ENCODE assay signal across 33 mouse cellular contexts in the genomic region with DNA sequence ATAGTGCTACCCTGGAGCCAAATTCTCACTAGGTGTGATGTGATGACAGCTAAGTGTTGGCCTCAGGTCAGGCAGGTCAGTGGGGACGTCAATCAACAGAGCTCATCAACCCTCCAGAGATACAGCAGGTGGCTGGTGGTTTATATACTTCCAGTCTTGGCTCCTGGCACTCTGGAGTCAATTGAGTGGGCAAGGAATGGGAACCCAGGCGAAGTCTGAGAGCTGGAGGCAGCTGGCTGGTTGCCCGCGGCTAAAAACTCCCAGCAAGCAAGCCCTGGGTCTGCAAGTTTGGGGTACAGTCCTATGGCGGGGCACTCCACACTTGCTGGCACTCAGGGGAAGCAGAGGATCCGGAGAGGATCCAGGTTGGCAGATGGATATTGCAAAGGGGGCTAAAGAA. TPM values are rescaled to one million over a fixed set of nuclear protein-coding genes. Genes with fewer than 3 reads are reported as not detected.
DNase-seq lines count a peak whose midpoint lies in the region; ATAC-seq and TF ChIP-seq lines count a peak whose summit lies in the region.
"Had no signal": no experiment of that assay in that cellular context is flagged by ENCODE, and none has a peak within 500 bp of the region (broad histone marks: within the 10 kb centered on the region; RNA-seq: fewer than 3 reads in every experiment).

No protein-coding gene starts in this region.

- H3K4me2 ChIP-seq in hindbrain, postnatal 0 days (ENCODE audit: low read depth, low read length): no peak overlapping the region
- H3K4me2 ChIP-seq in hindbrain, embryonic 11.5 days (replicated peaks; ENCODE audit: low read depth, low read length): no peak overlapping the region
- no peak overlapping the region for H3K4me2 ChIP-seq in midbrain, embryonic 13.5 days (replicated peaks)
- H3K4me2 ChIP-seq in midbrain, embryonic 15.5 days: no peak overlapping the region
- H3K4me2 ChIP-seq: embryonic facial prominence, embryonic 13.5 days; limb, embryonic 12.5 days; liver, embryonic 15.5 days; lung, embryonic 14.5 days had no signal

- no peak overlapping the region for H3K9ac ChIP-seq in hindbrain, postnatal 0 days (replicated peaks; ENCODE audit: low read length)
- H3K9ac ChIP-seq in hindbrain, embryonic 11.5 days (ENCODE audit: low read depth, low read length): no peak overlapping the region
- H3K9ac ChIP-seq in midbrain, embryonic 13.5 days (replicated peaks): no peak overlapping the region
- H3K9ac ChIP-seq in midbrain, embryonic 15.5 days: no peak overlapping the region
- H3K9ac ChIP-seq: embryonic facial prominence, embryonic 13.5 days; limb, embryonic 12.5 days; liver, embryonic 15.5 days; lung, embryonic 14.5 days had no signal

- DNase-seq in cerebellum, adult 9-11 months: peak; percentile 12
- no peak for DNase-seq in cerebellum, adult 2 months
- peak; percentile 45 for DNase-seq in gastrocnemius, adult 2 months
- no peak for DNase-seq in gastrocnemius, postnatal 36 days
- peak; percentile 57 for DNase-seq in hindbrain, postnatal 0 days (ENCODE audit: low spot score)
- DNase-seq in hindbrain, embryonic 11.5 days (ENCODE audit: low spot score): no peak
- DNase-seq: adrenal gland, adult 2 months; adrenal gland, postnatal 36 days; cerebellum, adult 8-10 months; heart, postnatal 14 days; kidney, postnatal 10 days; layer of hippocampus, adult 9-11 months; lung, embryonic 14.5 days; lung, postnatal 14 days; thymus, adult 2 months; thymus, postnatal 36 days had no signal

- no peaks in the 10 kb centered on the region for H3K27me3 ChIP-seq in cerebellum, adult 2 months (ENCODE audit: control insufficient read depth, insufficient read depth, low read length)
- H3K27me3 ChIP-seq in hindbrain, postnatal 0 days (ENCODE audit: insufficient read depth, low read length): no peaks in the 10 kb centered on the region
- H3K27me3 ChIP-seq in hindbrain, embryonic 11.5 days (ENCODE audit: control insufficient read depth, insufficient read depth, low read length): no peaks in the 10 kb centered on the region
- H3K27me3 ChIP-seq in midbrain, embryonic 13.5 days: no peaks in the 10 kb centered on the region
- H3K27me3 ChIP-seq in midbrain, embryonic 15.5 days (replicated peaks): no peaks in the 10 kb centered on the region
- H3K27me3 ChIP-seq: CH12.LX; embryonic facial prominence, embryonic 13.5 days; liver, embryonic 15.5 days had no signal

- no peak for TF ChIP-seq POLR2A in cerebellum, adult 2 months (IDR thresholded peaks at IDR 0.05; ENCODE audit: borderline replicate concordance, insufficient read depth, low read length)

- H3K36me3 ChIP-seq in hindbrain, postnatal 0 days (ENCODE audit: insufficient read depth, low read length): no peaks in the 10 kb centered on the region
- H3K36me3 ChIP-seq in hindbrain, embryonic 11.5 days (ENCODE audit: control insufficient read depth, insufficient read depth, low read length): peaks cover 6% of the 10 kb centered on the region; the same call in 1 of the 2 replicates
- H3K36me3 ChIP-seq in midbrain, embryonic 13.5 days: peaks cover 30% of the 10 kb centered on the region
- no peaks in the 10 kb centered on the region for H3K36me3 ChIP-seq in midbrain, embryonic 15.5 days (replicated peaks)
- H3K36me3 ChIP-seq: liver, embryonic 15.5 days had no signal

- peaks cover 27% of the 10 kb centered on the region for H3K4me1 ChIP-seq in cerebellum, adult 2 months (ENCODE audit: control insufficient read depth, insufficient read depth, low read length)
- H3K4me1 ChIP-seq in hindbrain, postnatal 0 days (ENCODE audit: insufficient read depth, low read length): peaks cover 27% of the 10 kb centered on the region
- H3K4me1 ChIP-seq in hindbrain, embryonic 11.5 days (replicated peaks; ENCODE audit: control insufficient read depth, insufficient read depth, low read length): no peaks in the 10 kb centered on the region
- peaks cover 45% of the 10 kb centered on the region for H3K4me1 ChIP-seq in midbrain, embryonic 13.5 days (replicated peaks)
- peaks cover 18% of the 10 kb centered on the region for H3K4me1 ChIP-seq in midbrain, embryonic 15.5 days
- H3K4me1 ChIP-seq: liver, embryonic 15.5 days had no signal

- H3K4me3 ChIP-seq in cerebellum, adult 2 months (replicated peaks; ENCODE audit: insufficient read depth, low read depth, low read length): no peak overlapping the region
- peak overlapping the region; percentile 21 for H3K4me3 ChIP-seq in gastrocnemius, adult 2 months
- H3K4me3 ChIP-seq in hindbrain, postnatal 0 days (ENCODE audit: low read length): no peak overlapping the region
- H3K4me3 ChIP-seq in hindbrain, embryonic 11.5 days (ENCODE audit: low read depth, low read length): no peak overlapping the region
- H3K4me3 ChIP-seq in midbrain, embryonic 13.5 days (replicated peaks): no peak overlapping the region
- H3K4me3 ChIP-seq in midbrain, embryonic 15.5 days: no peak overlapping the region
- H3K4me3 ChIP-seq: embryonic facial prominence, embryonic 13.5 days; forebrain, embryonic 10.5 days; hindbrain, embryonic 10.5 days; limb, embryonic 12.5 days; liver, embryonic 15.5 days; midbrain, embryonic 10.5 days had no signal

- no peak for TF ChIP-seq CTCF in cerebellum, adult 2 months (IDR thresholded peaks at IDR 0.05; ENCODE audit: borderline replicate concordance, insufficient read depth, low read depth, low read length)
- no peak for TF ChIP-seq CTCF in gastrocnemius, adult 2 months (IDR thresholded peaks at IDR 0.05)
- TF ChIP-seq CTCF in hindbrain, postnatal 0 days (IDR thresholded peaks at IDR 0.05; ENCODE audit: low read depth): no peak

- H3K9me3 ChIP-seq in hindbrain, postnatal 0 days (ENCODE audit: low read length): no peaks in the 10 kb centered on the region
- H3K9me3 ChIP-seq in hindbrain, embryonic 11.5 days (ENCODE audit: control insufficient read depth, low read length): no peaks in the 10 kb centered on the region
- H3K9me3 ChIP-seq in midbrain, embryonic 13.5 days: no peaks in the 10 kb centered on the region
- H3K9me3 ChIP-seq in midbrain, embryonic 15.5 days: no peaks in the 10 kb centered on the region
- H3K9me3 ChIP-seq: forebrain, embryonic 10.5 days; hindbrain, embryonic 10.5 days; liver, embryonic 15.5 days; midbrain, embryonic 10.5 days had no signal

- no peak overlapping the region for H3K27ac ChIP-seq in cerebellum, adult 2 months (ENCODE audit: insufficient read depth, low read length)
- H3K27ac ChIP-seq in gastrocnemius, adult 2 months: peak overlapping the region; percentile 10; the same call in 1 of the 2 replicates
- no peak overlapping the region for H3K27ac ChIP-seq in hindbrain, postnatal 0 days
- no peak overlapping the region for H3K27ac ChIP-seq in hindbrain, embryonic 11.5 days (ENCODE audit: low read depth, low read length)
- H3K27ac ChIP-seq in midbrain, embryonic 13.5 days: 0 out of 2 replicates have a peak overlapping the region, but pooled peaks have one; percentile 8
- H3K27ac ChIP-seq in midbrain, embryonic 15.5 days: no peak overlapping the region
- H3K27ac ChIP-seq: forebrain, embryonic 10.5 days; limb, embryonic 12.5 days; liver, embryonic 15.5 days; midbrain, embryonic 10.5 days had no signal

- peak; percentile 2; the same call in 1 of the 2 replicates for ATAC-seq in hindbrain, postnatal 0 days
- ATAC-seq in hindbrain, embryonic 11.5 days (ENCODE audit: low FRiP score): no peak
- no peak for ATAC-seq in midbrain, embryonic 13.5 days
- no peak for ATAC-seq in midbrain, embryonic 15.5 days (replicated peaks)
- ATAC-seq: activated CD4-positive, CD25-positive, alpha-beta regulatory T cell, adult 4 months; intestine, postnatal 0 days had no signal

- 30% methylated on average over 6 of the region's 6 CpGs for WGBS in cerebellum, adult 2 months
- 52% methylated on average over 6 of the region's 6 CpGs for WGBS in hindbrain, postnatal 0 days
- WGBS in hindbrain, embryonic 11.5 days: 86% methylated on average over 6 of the region's 6 CpGs
- 84% methylated on average over 6 of the region's 6 CpGs for WGBS in midbrain, embryonic 13.5 days
- 85% methylated on average over 6 of the region's 6 CpGs for WGBS in midbrain, embryonic 15.5 days

- intact Hi-C loops in gastrocnemius, adult 2 months (cut with DNase I): no loop called here
- intact Hi-C loops in gastrocnemius, postnatal 36 days (cut with DNase I): no loop called here

RNA-seq across cellular contexts. Expression of gene Ackr3, which starts 9.1 kb away (rescaled TPM):
- polyA plus RNA-seq in cerebellum, adult 2 months (2012; rRNA removed): 16.0 and 17.3 TPM in 2 replicates
- total RNA-seq in gastrocnemius, adult 2 months (2021): 10 to 100 TPM; 10.7 to 17.2 TPM
- total RNA-seq in gastrocnemius, postnatal 36 days (2021): 10 to 100 TPM in 1 of 2 experiments, 1 to 10 TPM in 1; 9.9 to 13.4 TPM
- total RNA-seq in hindbrain, postnatal 0 days (2014; rRNA removed): 7.2 and 13.1 TPM in 2 replicates
- 7.4 and 7.8 TPM in 2 replicates for polyA plus RNA-seq in hindbrain, postnatal 0 days (2015; fragmentation: Nextera tagmentation; extraction: Ambion mirVana)
- polyA plus RNA-seq in hindbrain, embryonic 11.5 days (2014; fragmentation: Nextera tagmentation; extraction: Ambion mirVana): 25.7 and 29.6 TPM in 2 replicates
- polyA plus RNA-seq in midbrain, embryonic 13.5 days (2015; fragmentation: Nextera tagmentation; extraction: Ambion mirVana): 16.1 and 17.1 TPM in 2 replicates
- polyA plus RNA-seq in midbrain, embryonic 15.5 days (2015; fragmentation: Nextera tagmentation; extraction: Ambion mirVana): 11.3 and 11.4 TPM in 2 replicates
- total RNA-seq: common myeloid progenitor, adult 5-6 weeks; monocyte, adult 5-6 weeks had no signal

RNA-seq across cellular contexts. Expression of gene Iqca, which starts 59.7 kb away (rescaled TPM):
- polyA plus RNA-seq in cerebellum, adult 2 months (2012; rRNA removed): 0.29 and 1.1 TPM in 2 replicates
- total RNA-seq in gastrocnemius, adult 2 months (2021): not detected
- not detected for total RNA-seq in gastrocnemius, postnatal 36 days (2021)
- 0.58 and 1.8 TPM in 2 replicates for total RNA-seq in hindbrain, postnatal 0 days (2014; rRNA removed)
- polyA plus RNA-seq in hindbrain, postnatal 0 days (2015; fragmentation: Nextera tagmentation; extraction: Ambion mirVana): 0.71 and 1.2 TPM in 2 replicates
- polyA plus RNA-seq in hindbrain, embryonic 11.5 days (2014; fragmentation: Nextera tagmentation; extraction: Ambion mirVana): 1.0 and 1.1 TPM in 2 replicates
- polyA plus RNA-seq in midbrain, embryonic 13.5 days (2015; fragmentation: Nextera tagmentation; extraction: Ambion mirVana): 0.24 and 0.35 TPM in 2 replicates
- polyA plus RNA-seq in midbrain, embryonic 15.5 days (2015; fragmentation: Nextera tagmentation; extraction: Ambion mirVana): 0.95 and 1.2 TPM in 2 replicates
- total RNA-seq: adrenal gland, adult 2 months; adrenal gland, postnatal 36 days; common myeloid progenitor, adult 5-6 weeks; gastrocnemius, adult 8-10 months; liver, adult 2 months; monocyte, adult 5-6 weeks had no signal
- polyA plus RNA-seq: activated CD4-positive, CD25-positive, alpha-beta regulatory T cell, adult 4 months; adrenal gland, adult 2 months; C2C12; heart, embryonic 14.5 days; limb, embryonic 12.5 days; liver, adult 2 months; thymus, adult 2 months had no signal

Comparison
In these comparisons a context has a peak if more than half of its experiments do, and no peak if none do; other contexts are left out.
1. DNase-seq: peak in cerebellum, adult 9-11 months (single experiment), gastrocnemius, adult 2 months (single experiment) and hindbrain, postnatal 0 days (single experiment); none in cerebellum, adult 2 months (0 of 2), gastrocnemius, postnatal 36 days (0 of 2) and hindbrain, embryonic 11.5 days (single experiment).
2. H3K27ac ChIP-seq: peak in gastrocnemius, adult 2 months (single experiment) and midbrain, embryonic 13.5 days (single experiment); none in cerebellum, adult 2 months (single experiment), hindbrain, postnatal 0 days (single experiment), hindbrain, embryonic 11.5 days (single experiment) and midbrain, embryonic 15.5 days (single experiment).